Mouse (Mus musculus): ENCODE data around the gene Fancg. TPM values are rescaled to one million over a fixed set of nuclear protein-coding genes. Genes with fewer than 3 reads are reported as not detected.
"Not testable (repeated sequence)": the region's sequence is repeated elsewhere in the genome, so short reads cannot be mapped to it uniquely, and the experiment has no call there.

The Fancg gene
- polyA plus RNA-seq, 1 experiment from 2014 or later = 20.1 TPM

GRCm38 (mm10) chr4:42999451-43000140 lies 10.7 kb downstream of the Fancg start:
- DNase-seq (ENCODE audit: low spot score) = peak; percentile 68

- no peak for DNase-seq (ENCODE audit: low spot score)
Measured at GRCm38 (mm10) chr4:42998022-42998421, 12.3 kb downstream of the Fancg start.

- no peak for DNase-seq (ENCODE audit: low spot score)
Measured at GRCm38 (mm10) chr4:42988296-42988695, 22.0 kb downstream of the Fancg start.

- not testable (repeated sequence) for DNase-seq (ENCODE audit: low spot score)
Measured at GRCm38 (mm10) chr4:42980467-42980866, 29.8 kb downstream of the Fancg start.

DNA sequence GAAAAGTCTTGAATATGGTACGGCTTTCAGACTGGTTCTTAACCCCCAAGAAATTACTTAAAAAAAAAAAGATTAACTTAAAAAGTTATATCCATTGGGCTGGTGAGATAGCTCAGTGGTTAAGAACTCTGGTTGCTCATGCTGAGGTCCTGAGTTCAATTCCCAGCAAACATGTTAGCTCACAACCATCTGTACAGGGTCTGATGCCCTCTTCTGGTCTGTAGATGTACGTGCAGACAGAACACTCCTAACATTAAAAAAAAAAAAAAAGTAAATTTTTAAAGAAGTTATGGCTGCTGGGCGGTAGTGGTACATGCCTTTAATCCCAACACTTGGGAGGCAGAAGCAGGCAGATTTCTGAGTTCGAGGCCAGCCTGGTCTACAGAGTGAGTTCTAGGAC lies 32.2 kb downstream of the Fancg start:
- DNase-seq (ENCODE audit: low spot score) = no peak

GRCm38 (mm10) chr4:42973868-42974267 lies 36.4 kb downstream of the Fancg start:
- no peak for DNase-seq (ENCODE audit: low spot score)

GRCm38 (mm10) chr4:42972952-42973351 lies 37.4 kb downstream of the Fancg start:
- no peak for DNase-seq (ENCODE audit: low spot score)

- DNase-seq (ENCODE audit: low spot score) = no peak
Measured at GRCm38 (mm10) chr4:42969304-42969703, 41.0 kb downstream of the Fancg start, which contains the start of gene 1700022I11Rik. Gene 1700022I11Rik, plus strand, starts transcription at chr4:42969604.

DNA sequence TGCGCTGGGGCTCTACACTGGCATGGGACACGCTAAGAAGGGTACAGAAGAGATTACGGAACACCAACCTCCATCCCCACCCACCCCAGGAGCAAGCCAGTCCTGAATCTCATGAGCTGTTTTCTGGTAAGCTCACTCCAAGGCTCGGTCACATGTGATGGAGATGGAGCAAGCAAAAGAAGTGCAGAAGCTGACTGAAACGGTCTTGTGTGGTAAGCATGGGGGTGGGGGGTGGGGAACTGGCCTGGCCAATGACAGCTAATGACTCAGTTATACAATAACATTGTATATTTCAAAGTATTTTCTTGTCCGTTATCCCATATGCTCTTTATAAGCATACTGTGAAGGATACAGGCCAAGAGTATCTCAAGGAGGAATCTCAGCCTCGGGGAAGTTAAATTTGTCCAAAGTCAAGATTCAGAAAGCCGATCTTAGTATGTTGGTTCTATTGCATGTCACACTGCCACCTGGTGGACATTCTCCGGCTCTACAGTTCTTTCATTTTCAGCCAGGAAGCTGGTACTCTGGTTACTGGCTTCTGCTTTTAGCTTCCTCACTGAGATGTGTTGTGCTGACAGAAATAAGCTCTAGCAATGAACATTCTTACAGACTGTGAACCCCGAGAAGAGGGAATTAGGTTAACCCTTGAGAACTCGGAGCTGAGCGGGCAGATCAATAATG lies 45.1 kb downstream of the Fancg start:
- DNase-seq (ENCODE audit: low spot score) = peak; percentile 83

DNA sequence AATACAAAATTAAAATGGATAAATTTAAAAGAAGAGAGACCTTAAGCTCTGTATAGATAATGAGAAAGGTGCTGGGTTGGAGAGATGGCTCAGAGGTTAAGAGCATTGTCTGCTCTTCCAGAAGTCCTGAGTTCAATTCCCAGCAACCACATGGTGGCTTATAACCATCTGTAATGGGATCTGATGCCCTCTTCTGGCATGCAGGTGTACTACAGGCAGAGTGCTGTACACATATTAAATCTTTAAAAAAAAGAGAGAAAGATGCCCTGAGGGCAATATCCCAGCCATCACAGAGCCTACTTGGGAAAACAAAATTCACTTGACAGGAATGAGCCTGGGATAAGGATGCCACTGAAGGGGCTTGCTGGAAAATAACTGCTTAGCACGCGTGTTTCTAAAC lies 46.8 kb downstream of the Fancg start:
- no peak for DNase-seq (ENCODE audit: low spot score)

DNA sequence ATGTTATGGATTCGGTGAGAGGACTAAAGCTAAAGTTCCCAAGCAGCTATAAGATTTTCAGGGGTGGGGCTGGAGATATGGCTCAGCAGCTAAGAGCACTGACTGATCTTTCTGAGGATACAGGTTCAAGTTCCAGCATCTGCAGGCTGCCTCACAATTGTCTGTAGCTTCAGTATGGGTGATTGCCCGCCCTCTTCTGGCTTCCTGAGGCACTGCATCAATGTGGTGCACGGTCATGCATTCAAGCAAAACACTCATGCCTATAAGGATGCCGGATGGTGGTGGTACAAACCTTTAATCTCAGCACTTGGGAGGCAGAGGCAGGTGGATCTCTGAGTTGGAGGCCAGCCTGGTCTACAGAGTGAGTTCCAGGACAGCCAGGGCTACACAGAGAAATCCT lies 48.7 kb downstream of the Fancg start:
- peak; percentile 60 for DNase-seq (ENCODE audit: low spot score)

- DNase-seq (ENCODE audit: low spot score) = no peak
Measured at GRCm38 (mm10) chr4:42959382-42959781, 50.9 kb downstream of the Fancg start.

GRCm38 (mm10) chr4:42958942-42959341 lies 51.4 kb downstream of the Fancg start:
- no peak for DNase-seq (ENCODE audit: low spot score)

- DNase-seq (ENCODE audit: low spot score) = no peak
Measured at GRCm38 (mm10) chr4:42957979-42958378, 52.3 kb downstream of the Fancg start.

DNA sequence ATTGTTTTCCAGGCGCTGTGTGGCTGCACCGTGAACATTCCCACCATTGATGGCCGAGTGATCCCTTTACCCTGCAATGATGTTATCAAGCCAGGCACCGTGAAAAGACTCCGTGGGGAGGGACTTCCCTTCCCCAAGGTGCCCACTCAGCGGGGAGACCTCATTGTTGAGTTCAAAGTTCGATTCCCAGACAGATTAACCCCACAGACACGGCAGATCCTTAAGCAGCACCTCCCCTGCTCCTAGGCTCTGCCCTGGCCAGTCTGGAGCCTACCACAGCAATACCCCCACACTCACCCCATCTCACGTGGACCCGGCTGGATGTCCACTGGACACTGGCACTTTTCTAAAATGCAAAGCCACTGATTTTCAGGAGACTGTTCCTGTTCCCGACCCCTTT lies 53.0 kb downstream of the Fancg start:
- no peak for DNase-seq (ENCODE audit: low spot score)

DNA sequence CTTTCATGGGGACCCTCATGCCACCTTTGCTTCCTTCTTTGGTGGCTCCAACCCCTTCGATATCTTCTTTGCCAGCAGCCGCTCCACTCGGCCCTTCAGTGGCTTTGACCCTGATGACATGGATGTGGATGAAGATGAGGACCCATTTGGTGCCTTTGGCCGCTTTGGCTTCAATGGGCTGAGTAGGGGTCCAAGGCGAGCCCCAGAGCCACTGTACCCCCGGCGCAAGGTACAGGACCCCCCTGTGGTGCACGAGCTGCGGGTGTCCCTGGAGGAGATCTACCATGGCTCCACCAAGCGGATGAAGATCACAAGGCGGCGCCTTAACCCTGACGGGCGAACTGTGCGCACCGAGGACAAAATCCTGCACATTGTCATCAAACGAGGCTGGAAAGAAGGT lies 53.7 kb downstream of the Fancg start:
- no peak for DNase-seq (ENCODE audit: low spot score)

- DNase-seq (ENCODE audit: low spot score) = no peak
Measured at GRCm38 (mm10) chr4:42955200-42955599, 55.1 kb downstream of the Fancg start.

- DNase-seq (ENCODE audit: low spot score) = peak; percentile 27
Measured at GRCm38 (mm10) chr4:42954297-42954696, 56.0 kb downstream of the Fancg start.

DNA sequence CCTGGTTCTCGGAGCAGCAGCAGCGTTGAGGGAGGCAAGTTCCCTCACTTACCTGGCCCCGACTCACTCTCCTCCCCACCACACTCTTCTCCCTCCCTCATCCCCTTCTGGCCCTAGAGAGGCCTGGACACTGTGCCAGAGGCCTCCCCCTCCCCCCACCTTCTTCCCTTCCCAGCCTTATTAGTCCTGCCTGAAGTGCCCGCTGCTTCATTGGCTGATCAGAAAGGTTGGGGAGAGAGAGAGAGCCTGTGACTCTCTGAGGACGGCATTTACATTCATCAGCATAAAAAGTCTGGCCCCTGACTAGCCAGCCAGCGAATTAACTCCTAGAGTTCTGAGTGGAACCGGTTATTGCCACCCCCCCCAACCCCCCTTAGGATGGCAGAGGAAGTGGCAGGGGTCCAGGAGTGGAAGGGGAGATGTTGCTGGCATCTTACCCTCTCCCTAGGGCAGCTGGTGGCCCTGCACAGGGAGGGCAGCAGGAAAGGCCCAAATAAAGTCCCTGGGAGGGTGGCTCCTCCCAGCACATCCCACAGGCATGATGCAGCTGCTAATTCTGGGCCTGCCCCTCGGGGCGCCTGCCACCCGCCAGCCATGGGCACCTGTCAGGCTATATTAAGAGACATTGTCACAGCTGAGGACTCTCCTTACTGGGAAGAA lies 56.7 kb downstream of the Fancg start:
- no peak for DNase-seq (ENCODE audit: low spot score)

GRCm38 (mm10) chr4:42952563-42952962 lies 57.7 kb downstream of the Fancg start:
- DNase-seq (ENCODE audit: low spot score) = no peak

Data from thymus, postnatal 0 days (tissue).